Mouse (Mus musculus): ENCODE measurements around the gene Calm3. TPM values are rescaled to one million over a fixed set of nuclear protein-coding genes. Genes with fewer than 3 reads are reported as not detected.

The Calm3 gene
- total RNA-seq, 2 experiments from 2014 or later, result 232 to 251 TPM

DNA sequence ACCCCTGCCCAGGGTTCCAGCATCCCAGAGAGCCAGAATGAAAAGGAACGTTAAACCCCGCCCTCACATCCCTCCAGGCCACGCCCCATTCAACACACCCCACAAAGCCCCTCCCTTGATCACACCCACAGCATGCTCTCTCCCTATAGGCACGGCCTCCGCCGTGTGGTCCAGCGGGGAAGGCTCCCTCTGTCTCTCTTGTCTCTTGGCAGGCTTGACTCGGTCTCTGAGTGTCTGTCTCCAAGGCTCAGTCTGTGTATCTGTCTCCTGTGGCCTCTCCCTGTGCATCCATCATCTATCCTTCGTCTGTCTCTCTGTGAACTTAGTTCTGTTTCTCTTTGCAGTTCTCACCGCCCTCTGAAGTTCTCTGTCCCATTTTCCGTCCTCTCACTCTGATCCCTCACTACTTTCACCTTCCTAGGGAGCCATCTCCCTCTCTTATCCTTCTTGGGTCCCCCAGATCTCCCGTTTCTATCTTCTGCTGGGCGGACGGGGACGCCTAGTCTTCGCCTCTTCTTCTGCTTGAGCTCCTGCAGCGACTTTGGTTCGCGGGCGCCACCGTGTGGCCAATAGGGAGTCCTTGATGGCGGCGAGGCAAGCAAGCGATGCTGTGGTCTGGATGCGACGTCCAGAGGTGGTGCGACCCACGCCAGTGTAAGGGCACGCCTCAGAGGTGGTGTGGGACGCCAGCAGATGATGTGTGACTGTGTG lies 32.1 kb downstream of the Calm3 start, which contains the start of gene Gng8:
Gene Gng8, plus strand, starts transcription at position 146 of the 711 bp plus-strand sequence.
- DNase-seq, result peak; percentile 88 to 90

DNA sequence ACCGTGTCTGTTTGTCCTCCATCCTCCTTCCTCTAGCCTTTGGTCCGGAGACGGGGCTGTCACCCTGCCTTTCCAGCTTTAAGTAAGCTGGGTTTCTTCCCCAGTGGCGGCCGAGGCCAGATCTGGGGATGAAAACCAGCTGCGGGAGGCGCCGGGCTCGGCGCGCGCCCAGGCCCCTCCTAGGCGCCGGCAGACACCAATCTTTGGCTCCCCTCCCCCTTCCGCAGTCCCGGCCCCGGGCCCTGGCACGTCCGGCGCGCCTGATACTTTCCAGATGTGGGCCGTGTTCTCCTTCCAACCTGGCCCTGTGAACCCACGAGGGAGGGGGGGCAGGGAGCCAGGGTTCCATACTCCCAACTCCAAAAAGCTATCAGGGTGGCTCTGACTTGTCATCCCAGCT lies 33.0 kb downstream of the Calm3 start:
- peak; percentile 47 to 69 for DNase-seq

DNA sequence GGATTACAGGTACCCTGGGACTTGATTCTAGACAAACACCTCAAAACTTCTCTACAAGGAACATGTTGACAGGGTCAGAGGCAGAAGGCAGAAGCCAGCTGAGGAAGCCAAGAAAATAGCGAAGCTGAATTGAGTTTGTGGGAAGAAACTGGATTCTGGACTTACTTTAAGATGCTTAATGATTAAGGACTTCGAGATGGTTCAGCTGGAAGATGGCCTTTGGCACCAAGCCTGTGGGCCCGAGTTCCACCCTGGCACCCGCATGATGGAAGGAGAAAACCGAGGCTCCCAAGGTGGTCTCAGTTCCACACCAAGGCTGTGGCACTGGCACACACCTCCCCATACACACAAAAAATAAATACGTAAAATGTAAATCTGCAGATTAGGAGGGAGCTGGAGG lies 33.4 kb downstream of the Calm3 start:
- DNase-seq, result no peak

DNA sequence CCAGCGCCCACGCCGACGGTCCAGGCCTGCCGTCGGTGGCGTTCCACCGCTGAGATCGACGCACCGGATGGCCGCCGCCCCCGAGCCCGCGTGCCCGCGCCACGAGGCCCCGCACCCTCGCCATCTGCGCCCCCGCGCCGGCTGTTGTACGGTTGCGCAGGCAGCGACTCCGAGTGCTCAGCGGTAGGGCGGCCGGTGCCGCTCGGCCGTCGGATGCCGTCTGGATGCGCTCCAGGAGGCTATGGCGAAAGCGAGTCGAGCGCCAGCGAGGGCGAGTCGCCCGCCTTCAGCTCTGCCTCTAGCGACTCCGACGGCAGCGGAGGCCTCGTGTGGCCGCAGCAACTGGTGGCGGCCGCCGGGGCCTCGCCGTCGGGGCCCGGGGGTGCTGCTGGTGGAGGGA lies 38.0 kb downstream of the Calm3 start:
- no peak for DNase-seq

DNA sequence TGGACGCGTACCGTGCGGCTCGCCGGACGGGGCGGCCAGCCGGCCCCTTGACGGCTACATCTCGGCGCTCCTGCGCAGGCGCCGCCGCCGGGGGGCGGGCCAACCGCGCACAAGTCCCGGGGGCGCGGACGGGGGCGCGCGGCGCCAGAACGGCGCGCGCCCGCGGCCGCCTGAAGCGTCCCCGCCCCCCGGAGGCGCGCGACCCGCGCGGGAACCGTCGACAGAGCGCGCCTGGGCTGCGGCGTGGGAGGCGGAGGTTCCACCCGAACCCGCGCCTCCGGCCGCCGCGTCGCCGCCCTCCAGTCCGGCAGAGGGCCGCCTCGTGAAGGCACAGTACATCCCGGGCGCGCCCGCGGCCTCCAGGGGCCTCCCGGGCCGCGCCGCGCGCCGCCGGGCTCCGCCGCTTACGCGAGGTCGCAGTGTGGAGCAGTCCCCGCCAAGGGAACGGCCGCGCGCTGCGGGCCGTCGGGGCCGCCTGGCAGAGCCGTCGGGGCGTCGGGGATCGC lies 38.6 kb downstream of the Calm3 start:
- DNase-seq, result peak in 1 of 2 experiments; percentile 21

DNA sequence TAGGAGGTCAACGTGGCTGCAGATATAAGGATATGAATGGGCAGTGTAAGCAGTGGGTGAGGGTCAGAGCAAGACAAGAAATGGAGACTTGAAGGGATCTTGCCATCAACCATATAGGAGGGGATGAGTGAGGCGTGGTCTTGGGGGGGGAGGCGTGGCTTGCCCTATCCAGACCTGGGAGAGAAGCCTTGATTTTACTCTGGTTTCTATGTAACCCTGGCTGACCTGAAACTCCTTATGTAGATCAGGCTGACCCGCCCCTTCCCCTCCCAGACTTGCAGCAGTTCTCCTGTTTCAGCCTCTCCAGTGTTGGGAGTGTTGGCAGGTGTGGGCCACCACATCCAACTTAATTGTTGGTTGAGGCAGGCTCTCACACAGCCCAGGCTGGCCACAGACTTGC lies 39.6 kb downstream of the Calm3 start:
- DNase-seq, result no peak

DNA sequence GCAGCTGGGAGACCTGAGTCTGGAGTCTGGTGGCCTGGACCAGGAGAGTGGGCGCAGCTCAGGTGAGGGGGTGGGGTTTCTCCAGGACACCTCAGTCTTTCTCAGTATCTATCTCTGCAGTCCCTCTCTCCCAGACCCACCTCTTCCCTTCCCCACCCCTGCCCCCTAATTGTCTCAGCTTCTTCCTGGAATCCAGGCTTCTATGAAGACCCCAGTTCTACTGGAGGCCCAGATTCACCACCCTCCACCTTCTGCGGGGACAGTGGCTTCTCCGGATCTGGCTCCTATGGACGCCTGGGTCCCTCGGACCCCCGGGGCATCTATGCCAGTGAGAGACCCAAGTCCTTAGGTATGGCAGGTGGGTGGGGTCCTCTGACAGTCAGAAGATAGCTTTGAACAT lies 40.8 kb downstream of the Calm3 start:
- DNase-seq, result no peak

DNA sequence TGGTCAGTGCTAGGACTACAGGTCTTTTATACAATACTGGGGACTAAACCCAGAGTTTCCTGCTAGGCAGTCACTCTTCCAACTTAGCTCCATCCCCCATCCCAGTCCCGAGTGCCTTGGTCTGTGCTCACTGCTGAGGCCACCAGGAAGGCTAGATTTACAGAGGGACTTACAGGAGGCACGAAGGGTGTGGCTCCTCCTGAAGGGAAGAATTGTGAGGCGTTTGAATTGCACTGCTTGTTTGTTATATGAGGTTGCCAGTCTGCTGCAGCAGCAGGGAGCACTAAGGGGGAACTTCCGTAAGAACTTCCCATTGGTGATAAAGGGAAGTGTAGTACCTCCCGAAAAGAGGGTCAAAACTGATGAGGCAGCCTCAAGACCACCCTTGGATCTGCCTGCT lies 43.3 kb downstream of the Calm3 start:
- no peak for DNase-seq

DNA sequence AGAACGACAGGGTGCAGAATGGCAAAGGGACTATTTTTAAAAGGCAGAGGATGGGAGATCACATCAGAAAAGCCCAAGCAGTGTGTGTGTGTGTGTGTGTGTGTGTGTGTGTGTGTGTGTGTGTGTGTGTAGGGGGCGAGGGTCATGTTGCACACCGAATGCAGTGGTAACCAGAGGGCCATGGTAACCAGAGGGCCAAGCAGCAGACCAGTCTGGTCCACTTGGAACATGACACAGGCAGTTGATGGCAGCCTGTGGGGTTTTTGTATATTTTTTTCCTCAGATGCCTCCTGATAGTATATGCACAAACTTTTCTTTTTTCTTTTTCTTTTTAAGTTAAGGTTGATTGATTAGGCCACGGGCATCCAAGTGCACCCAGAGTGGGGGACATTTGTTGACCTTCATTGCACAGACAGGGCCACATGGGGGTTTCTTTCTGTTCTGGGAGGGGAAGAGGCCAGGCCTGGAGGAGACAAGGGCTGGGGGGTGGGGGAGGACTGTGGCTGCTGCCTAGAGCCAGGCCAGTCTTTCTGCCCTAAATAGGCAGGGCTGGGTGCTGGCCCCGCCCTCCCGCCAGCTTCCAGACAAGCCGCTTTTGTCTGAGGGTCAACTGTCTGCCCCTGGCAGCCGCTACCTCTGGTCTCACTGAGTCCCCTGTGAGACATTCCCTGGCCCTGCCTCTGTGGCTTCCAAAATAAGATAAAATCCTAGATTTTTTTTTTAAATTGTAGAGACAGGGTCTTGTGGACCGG lies 43.9 kb downstream of the Calm3 start:
- DNase-seq, result peak in 1 of 2 experiments; percentile 37

DNA sequence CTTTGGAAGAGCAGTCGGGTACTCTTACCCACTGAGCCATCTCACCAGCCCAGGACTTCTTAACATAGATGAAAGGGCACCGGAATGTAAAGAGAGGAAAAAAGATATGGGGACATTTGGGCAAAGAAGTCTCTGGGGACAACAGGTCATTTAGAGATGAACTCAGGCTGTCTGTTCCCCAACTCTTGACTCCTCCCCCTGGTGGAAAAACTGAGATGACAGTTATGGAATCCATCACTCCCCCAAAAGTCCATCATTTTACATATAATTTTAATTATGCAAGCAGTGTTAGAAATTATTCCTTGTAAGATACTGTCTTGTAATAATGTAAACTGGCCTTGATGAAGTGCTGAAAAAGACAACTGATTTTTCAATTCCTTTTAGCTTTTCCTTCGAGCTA lies 46.2 kb downstream of the Calm3 start:
- DNase-seq, result no peak

DNA sequence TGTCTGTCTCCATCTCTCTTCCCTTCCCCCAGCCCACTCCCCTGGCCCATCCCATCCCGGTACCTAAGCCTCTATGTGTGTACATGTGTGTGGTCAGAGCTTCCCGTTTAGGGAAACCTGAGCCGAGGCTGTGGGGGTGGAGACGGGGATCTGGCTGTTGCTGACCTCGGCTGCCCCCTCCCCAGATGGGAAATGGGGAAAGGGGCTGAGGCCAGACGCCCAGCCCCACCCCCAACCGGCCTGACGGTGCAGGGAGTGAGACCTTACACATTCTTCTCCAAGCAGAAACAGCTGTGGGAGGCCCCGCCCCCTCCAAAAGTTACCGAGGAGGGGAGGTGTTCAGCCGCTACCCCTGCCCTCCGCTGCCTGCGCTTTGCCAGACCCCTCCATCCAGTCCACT lies 47.3 kb downstream of the Calm3 start:
- DNase-seq, result no peak

DNA sequence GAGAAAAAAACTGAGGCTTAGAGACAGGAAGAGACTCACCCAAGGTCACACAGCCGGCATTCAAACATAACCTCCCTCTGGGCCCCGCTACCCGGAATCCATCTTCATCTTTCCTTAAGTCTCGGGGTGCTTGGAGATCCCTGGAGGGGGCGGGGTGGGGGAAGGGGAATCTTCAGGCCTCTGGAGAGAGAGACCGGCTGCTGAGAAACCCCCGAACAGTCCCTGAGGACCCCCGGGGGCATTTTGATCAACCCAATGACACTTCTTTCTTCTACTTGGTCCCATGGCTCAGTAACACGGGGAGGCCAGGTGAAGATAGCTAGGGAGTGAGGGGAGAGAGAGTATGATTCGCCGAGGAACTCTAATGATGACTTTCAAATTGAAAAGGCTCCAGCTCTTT lies 47.9 kb downstream of the Calm3 start:
- DNase-seq, result no peak

DNA sequence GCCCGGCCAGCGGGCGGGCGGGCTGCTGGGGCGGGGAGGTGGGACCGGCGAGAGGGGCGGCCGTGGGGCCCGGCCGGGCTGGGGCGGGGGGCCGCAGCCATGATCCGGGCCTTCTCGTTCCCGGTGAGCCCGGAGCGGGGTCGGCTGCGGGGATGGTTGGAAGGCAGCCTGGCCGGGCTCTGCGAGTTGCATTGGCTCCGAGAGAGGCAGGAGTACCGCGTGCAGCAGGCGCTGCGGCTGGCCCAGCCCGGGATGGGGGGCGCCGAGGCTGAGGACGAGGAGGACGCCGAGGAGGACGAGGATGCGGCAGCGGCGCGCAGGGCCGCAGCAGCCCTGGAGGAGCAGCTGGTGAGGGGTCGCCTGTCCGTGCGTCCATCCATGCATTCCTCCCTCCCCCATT lies 48.6 kb downstream of the Calm3 start:
- DNase-seq, result no peak

DNA sequence AGATGAGACGGTGACA lies 48.8 kb downstream of the Calm3 start, which contains the start of gene Dact3:
Gene Dact3, plus strand, starts transcription at position 8 of the 16 bp plus-strand sequence.
- DNase-seq, result no peak

DNA sequence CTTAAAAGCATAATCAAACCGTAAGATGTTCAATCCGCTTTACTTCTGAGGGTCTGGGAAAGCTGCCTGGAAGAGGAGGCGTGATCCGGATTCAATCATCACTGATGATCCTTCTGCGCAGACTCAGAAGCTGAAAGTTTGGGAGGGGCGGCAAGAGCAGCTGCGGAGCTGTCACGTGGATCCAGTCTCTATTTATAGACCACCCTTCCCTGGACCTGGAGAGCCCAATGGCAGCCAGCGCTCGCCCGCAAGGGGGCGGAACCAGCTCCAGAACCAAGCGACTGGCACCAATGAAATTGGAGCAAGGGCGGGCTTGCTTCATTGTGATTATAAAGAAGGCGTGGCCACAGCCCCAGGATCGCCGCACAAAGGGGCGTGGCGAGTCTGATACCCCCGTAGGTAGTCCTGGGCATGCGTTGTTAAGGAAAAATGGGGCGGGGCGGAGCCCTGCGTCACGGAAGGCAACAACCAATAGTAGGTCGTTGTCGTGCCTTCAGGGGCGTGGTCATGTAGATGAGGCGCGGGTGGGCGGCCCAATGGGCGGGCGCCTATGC lies 49.1 kb downstream of the Calm3 start:
- DNase-seq, result peak; percentile 99

DNA sequence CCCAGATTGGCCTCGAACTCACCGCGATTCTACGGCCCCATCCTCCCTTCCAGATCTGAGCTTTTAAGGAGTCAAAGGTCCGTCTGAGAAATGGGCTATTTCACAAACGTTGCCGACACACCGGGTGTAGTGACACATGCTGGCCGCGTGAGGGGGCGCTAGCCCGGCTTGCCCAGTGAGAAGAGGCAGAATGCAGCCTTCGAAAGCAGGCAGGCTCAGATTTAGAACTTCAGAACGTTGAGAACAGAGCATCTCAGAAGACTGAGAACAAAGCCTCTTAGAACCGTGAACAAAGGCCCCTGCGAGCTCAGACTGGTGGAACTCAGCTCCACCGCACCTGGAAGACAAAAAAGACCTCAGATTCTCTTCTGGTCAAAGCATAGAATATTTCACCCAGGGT lies 49.7 kb downstream of the Calm3 start:
- peak; percentile 82 to 90 for DNase-seq

DNA sequence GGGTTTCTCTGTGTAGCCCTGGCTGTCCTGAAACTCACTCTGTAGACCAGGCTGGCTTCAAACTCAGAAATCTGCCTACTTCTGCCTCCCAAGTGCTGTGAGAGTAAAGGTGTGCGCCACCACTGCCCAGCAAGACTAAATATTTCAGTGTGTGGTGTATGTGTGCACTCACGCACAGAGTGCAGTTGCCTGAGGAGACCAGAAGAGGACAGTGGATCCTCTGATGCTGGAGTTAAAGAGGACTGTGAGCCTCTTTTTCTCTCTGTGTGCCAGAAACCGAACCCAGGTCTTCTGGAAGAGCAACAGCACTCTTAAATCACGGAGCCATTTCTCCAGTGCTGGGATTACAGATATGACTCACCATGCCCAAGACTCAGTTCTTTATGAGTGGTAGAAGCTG lies 50.5 kb downstream of the Calm3 start:
- DNase-seq, result no peak

DNA sequence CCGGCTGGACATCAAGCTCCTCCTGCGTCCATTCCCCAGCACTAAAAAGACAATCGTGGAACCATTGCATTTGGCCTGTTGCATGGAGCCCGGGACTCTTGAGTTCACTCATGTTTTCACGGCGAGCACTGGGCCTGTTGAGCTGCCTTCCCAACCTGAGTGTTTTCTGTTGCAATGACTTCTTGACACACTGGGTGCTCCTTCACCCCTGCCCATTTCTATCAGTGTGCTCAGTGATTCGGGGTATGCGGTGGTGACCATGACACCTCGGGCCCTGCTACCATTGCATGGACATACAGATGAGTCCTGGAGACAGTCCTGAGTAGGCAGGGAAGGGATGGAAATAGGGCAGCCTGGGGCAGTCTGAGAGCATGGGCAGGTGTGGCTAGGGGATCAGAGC lies 51.4 kb downstream of the Calm3 start:
- no peak for DNase-seq

DNA sequence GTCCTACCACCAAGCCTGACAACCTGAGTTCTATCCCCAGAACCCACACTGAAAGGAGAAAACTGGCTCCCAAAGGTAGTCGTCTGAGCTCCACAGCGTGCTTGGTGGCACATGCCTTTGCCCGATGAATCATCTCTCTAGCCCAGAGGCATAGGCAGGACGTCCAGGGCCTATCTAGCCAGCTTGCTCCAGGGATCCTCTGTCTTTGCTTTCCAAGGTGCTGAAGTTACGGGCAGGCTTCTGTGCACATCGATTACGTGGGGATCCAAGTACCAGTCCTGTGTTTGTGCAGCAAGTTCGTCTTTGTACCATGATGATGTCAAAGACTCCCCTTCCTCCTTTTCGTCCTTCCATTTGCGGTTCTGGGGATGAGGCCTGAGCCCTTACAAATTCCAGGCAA lies 52.3 kb downstream of the Calm3 start:
- no peak for DNase-seq

DNA sequence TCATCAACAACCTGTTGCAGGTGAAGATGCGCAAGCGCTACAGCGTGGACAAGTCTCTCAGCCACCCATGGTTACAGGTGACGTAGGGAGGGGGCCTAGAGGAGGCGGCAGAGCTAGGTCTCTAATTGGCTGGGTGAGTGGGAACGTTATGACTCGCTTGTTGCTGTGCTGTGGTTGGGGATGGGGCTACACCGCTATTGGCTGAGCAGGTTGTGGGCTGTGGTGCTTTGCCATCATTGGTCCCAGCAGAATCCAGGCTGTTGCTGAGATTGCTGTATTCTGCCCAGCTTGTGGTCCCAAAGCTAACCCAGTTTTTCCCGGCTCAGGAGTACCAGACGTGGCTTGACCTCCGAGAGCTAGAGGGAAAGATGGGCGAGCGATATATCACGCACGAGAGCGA lies 54.4 kb downstream of the Calm3 start:
- peak; percentile 45 to 66 for DNase-seq

DNA sequence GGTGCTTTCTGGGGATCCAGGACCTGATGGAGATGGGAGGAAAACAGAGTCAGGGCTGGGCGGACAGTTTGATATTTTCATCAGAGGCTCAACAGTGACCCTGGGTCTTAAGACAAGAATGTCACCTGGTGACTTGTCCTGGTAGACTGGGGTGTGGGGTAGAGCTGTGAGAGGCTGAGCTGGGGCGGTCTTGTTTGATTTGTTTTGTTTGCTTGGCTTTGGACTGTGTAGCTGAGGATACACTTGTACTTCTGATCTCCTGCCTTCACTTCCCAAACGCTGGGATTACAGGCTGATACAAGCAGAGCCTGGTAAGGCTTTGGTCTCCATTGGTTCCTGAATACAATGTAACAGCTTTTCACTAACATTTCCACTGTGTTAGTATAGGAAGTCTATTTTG lies 56.4 kb downstream of the Calm3 start:
- DNase-seq, result no peak

All from adrenal gland, postnatal 36 days (tissue).